Mouse (Mus musculus) frontal cortex, postnatal 36 days (tissue): ENCODE results near the gene Sbk3.

ENCODE experiments used
- DNase-seq, 2 experiments: peaks; one replicate each; pipeline ENCODE4 v3.0.0; 2022; ENCODE audit warnings: low spot score in 2 of 2

Gene Sbk3

DNA sequence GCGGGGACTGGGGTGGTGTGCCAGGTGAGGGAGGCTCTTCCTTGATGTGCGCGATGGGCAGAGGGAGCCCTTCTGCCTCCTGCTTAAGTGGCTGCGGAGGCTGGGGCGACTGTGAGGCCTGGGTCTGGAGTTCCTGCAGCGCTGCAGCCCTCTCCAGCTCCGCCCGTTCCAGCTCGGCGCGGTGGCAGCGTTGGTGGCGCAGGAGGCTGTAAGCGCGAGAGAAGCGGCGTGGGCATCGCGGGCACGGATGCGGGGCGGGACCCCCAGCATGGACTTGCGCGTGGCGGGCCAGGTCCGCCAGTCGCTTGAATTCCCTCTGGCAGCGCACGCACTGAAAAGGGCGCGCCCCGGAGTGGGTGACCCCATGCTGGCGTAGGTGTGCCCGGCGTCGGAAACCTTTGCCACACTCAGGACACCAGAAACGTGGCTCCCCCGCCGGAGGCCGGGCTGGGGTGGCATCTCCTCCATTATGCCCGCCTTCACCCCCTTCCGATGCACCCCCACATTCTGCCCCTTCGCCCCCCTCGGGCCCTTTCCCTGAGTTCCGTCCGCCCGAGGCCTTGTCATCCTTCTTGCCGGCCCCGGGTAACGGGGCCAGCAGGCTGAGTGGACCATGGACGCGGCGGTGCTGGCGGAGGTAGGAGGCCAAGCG, 22.5 kb upstream of the Sbk3 start:
- DNase-seq = no peak

DNA sequence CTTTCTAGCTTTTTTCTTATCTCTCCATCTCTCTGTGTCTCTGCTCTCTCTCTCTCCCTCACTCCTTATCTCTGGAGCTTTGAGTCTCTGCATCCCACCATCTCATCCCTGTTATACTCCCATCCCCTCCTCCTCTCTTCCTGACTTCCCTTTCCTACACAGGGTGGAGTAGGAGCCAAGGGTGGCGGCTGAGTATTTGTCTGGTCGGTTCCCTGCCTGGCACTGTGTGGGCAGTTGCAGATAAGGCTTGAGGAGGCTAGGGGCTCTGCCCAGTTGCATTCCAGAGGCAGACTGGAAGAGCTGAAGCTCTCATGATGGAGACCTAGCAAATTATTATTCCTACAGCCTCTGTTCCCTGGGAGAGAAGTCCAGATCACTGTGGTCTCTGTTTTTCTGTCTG, 17.3 kb upstream of the Sbk3 start:
- no peak for DNase-seq

- no peak for DNase-seq
Measured at GRCm38 (mm10) chr7:4976832-4977231, 5.9 kb upstream of the Sbk3 start.

GRCm38 (mm10) chr7:4975455-4975854, 4.5 kb upstream of the Sbk3 start:
- no peak for DNase-seq

DNA sequence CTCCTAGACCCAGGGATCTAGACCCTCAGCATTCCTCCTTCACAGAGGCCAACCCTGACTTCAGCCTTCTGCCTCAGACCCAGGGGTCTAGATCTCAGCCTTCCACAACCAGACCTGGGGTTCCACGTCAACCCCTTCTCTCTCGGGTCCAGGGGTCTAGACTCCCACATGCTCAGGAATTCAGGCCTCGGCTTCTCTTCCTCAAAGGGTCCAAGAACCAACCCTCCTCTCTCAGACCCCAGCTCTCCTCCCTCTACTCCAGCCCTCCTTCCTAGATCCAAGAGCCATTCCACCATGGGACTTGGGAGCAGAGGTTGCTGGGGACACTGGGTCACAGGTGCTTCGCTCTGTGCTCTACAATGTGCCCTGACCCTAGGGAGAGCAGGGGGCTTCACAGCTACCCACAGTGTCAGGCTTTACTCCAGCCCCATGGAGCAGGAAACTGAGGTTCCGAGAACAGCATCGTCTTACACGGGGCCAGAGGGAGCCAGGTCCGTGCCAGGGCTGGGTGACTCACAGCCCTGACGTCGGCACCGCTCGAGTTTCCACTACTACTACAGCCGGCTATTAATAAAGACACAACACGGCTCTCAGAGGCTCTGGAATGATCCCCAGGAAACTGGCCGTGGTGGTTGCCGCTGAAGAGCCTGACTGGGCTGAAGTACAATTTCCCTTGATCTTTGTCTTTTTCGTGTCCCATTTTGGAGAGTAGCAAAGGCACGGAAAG, 1.5 kb upstream of the Sbk3 start:
- no peak for DNase-seq

GRCm38 (mm10) chr7:4971710-4972109, 742 bp upstream of the Sbk3 start:
- no peak for DNase-seq

GRCm38 (mm10) chr7:4964988-4965387, 6.0 kb downstream of the Sbk3 start:
- DNase-seq = no peak

DNA sequence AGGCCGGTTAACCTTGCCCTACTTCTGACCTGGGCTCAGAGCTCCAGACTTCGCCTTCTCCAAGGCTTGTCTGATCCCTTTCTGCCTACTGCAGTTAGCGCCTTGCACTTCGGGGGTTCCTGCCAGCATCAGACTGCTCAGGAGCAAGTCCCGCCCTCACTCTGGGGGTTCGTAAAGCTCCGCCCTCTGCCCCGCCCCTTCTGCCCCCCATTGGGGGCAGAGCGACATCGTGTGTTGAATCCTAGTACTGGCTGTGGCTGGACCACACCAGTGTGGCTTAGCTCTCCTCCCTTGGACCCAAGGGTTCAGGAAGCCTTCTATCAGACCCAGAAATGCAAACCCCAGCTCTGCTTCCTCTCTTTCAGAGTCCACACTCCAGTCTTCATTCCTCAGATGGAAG, 6.7 kb downstream of the Sbk3 start, which contains the start of gene Sbk2:
Sbk2 (minus strand) TSS at position 135 of the 400 bp plus-strand sequence.
- DNase-seq = peak; percentile 59 to 71

GRCm38 (mm10) chr7:4963527-4963926, 7.4 kb downstream of the Sbk3 start:
- no peak for DNase-seq

DNA sequence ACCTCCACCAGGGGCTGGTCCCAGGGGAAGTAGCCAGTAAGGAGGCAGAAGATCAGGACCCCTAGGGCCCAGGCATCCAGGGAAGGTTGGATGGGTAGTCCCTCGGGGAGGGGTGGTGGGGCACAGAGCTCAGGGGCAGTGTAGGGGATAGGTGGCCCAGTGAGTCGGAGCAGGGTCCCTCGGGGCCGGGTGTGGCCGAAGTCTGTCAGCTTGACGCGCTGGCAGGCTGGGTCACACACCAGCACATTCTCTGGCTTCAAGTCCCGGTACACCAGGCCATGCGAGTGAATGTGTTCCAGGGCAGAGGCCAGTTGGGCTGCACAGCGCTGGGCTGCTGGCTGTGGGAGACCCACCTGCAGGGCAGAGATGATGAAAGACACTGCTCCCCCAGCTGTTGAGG, 13.6 kb downstream of the Sbk3 start:
- DNase-seq = no peak

DNA sequence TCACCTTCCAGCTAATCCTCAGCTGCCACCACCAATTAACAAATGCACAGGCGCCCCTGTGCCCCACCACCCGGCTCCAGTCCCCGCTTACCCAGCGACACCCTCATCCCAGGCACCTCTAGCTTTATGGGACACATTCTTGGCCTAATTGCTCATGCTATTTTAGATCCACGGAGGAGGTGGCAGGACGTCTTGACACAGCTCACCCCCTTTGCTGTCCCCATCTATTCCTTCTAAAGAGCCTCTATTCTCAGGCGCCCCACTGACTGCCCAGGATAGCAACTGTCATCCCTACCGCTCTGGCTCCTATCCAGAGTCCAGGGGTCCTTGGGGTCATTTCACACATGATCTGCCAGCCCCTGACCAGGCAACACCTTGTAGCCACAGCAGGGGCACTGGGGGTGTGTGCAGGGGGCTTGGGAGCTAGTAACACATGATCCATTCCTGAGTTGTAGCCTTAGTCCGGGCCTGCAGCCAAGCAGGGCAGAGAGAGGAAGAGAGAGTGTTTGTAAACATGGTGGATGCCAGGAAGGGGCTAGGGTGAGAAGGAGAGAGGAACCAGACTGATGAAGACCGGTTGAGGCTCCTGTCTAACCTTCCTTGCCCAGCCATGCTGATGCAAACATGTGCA, 17.0 kb downstream of the Sbk3 start:
- DNase-seq = no peak

GRCm38 (mm10) chr7:4950561-4951342, 20.2 kb downstream of the Sbk3 start:
- DNase-seq = no peak

- no peak for DNase-seq
Measured at GRCm38 (mm10) chr7:4948386-4948785, 22.6 kb downstream of the Sbk3 start.

- DNase-seq = peak in 1 of 2 experiments; percentile 13
Measured at GRCm38 (mm10) chr7:4947855-4948254, 23.1 kb downstream of the Sbk3 start.

GRCm38 (mm10) chr7:4943223-4943815, 27.6 kb downstream of the Sbk3 start:
- DNase-seq = peak; percentile 93 to 97

DNA sequence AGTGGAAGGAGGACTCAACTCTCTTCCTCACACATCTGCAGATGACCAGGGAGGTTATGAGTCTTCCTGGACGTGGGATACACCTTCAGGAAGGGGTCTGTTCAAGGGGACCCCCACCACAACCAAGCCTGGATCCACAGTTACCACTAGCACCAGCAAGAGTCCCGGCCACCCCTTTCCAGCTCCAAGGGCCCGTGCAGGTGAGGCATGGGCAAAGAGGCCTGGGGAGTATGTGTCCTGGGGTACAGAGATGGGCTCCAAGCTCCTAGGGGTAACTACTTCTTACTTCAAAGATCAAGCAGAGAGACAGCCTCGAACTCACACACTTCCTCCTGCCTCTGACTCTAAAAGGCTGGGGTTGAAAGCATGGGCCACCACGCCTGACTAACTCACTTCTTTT, 28.3 kb downstream of the Sbk3 start:
- no peak for DNase-seq

- peak; percentile 79 to 82 for DNase-seq
Measured at GRCm38 (mm10) chr7:4940068-4940479, 30.9 kb downstream of the Sbk3 start.

DNA sequence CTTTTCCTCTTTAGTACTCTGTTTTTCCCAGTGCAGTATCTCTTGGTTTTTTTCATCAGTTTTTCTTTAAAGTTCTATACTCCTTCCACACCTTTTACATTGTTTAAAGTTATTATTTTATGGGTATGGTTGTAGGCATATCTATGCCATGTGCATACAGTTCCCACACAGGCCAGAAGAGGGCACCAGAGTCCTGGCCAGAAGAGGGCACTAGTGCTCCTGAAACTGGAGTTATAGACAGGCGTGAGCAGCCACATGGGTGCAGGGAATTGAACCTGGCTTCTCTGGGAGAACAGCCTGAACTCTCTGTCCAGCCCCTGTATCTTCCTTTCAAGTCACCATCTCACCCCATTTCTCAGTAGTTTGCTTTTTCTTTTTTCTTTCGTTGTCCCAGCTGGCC, 32.5 kb downstream of the Sbk3 start:
- peak; percentile 56 to 64 for DNase-seq

DNA sequence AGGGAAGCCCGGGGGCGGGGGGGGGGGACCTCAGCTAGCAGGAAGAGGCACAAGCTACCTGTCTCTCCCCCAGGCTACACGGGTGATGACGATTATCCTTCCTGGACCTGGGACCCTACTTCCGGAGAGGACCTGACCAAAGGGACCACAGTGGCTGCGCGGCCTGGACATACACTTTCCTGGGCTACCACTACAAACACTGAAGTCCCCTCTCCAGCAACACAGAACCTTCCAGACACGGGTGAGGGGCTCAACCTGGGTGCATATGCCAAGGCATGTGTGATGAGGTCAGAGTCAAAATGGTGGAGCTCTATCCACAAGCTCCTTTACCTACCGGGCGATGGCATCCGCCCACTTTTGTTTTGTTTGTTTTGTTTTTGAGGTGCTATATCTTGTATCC, 33.6 kb downstream of the Sbk3 start:
- no peak for DNase-seq

GRCm38 (mm10) chr7:4936832-4937231, 34.1 kb downstream of the Sbk3 start:
- DNase-seq = no peak

- DNase-seq = no peak
Measured at GRCm38 (mm10) chr7:4934160-4934914, 36.6 kb downstream of the Sbk3 start.
